Mouse (Mus musculus): Measurements from ENCODE around the gene Mafk.

GRCm38 (mm10) chr5:139812398-139813125, 21.2 kb downstream of the Mafk start:
- TF ChIP-seq CTCF (IDR thresholded peaks at IDR 0.05; ENCODE audit: low read depth, low read length) (no peak), POLR2A (IDR thresholded peaks at IDR 0.05; ENCODE audit: extremely low read depth, insufficient read depth, low read length) (no peak)

All from liver, adult 2 months (tissue).